Mouse (Mus musculus): ENCODE measurements around the gene Col17a1.

Col17a1 gene

GRCm38 (mm10) chr19:47667601-47668000 is 24.3 kb downstream of the Col17a1 start:
- DNase-seq (ENCODE audit: low read depth, low spot score): no peak

GRCm38 (mm10) chr19:47659765-47660408 is 32.0 kb downstream of the Col17a1 start:
- peak; percentile 59 for DNase-seq (ENCODE audit: low read depth, low spot score)

- DNase-seq (ENCODE audit: low read depth, low spot score): peak; percentile 94
Measured at GRCm38 (mm10) chr19:47658914-47659535, 32.9 kb downstream of the Col17a1 start.

- DNase-seq (ENCODE audit: low read depth, low spot score): no peak
Measured at GRCm38 (mm10) chr19:47654896-47655295, 37.0 kb downstream of the Col17a1 start.

GRCm38 (mm10) chr19:47653173-47653572 is 38.7 kb downstream of the Col17a1 start:
- DNase-seq (ENCODE audit: low read depth, low spot score): no peak

GRCm38 (mm10) chr19:47652255-47652654 is 39.6 kb downstream of the Col17a1 start:
- DNase-seq (ENCODE audit: low read depth, low spot score): no peak

GRCm38 (mm10) chr19:47651160-47651480 is 40.8 kb downstream of the Col17a1 start:
- DNase-seq (ENCODE audit: low read depth, low spot score): no peak

- no peak for DNase-seq (ENCODE audit: low read depth, low spot score)
Measured at GRCm38 (mm10) chr19:47650366-47651159, 41.3 kb downstream of the Col17a1 start.

- no peak for DNase-seq (ENCODE audit: low read depth, low spot score)
Measured at GRCm38 (mm10) chr19:47649071-47649470, 42.8 kb downstream of the Col17a1 start.

- DNase-seq (ENCODE audit: low read depth, low spot score): no peak
Measured at GRCm38 (mm10) chr19:47646508-47647120, 45.3 kb downstream of the Col17a1 start.

GRCm38 (mm10) chr19:47645583-47645982 is 46.3 kb downstream of the Col17a1 start:
- DNase-seq (ENCODE audit: low read depth, low spot score): no peak

- no peak for DNase-seq (ENCODE audit: low read depth, low spot score)
Measured at GRCm38 (mm10) chr19:47643910-47644309, 48.0 kb downstream of the Col17a1 start.

- DNase-seq (ENCODE audit: low read depth, low spot score): no peak
Measured at GRCm38 (mm10) chr19:47635380-47635779, 56.5 kb downstream of the Col17a1 start.

- no peak for DNase-seq (ENCODE audit: low read depth, low spot score)
Measured at GRCm38 (mm10) chr19:47631799-47632198, 60.1 kb downstream of the Col17a1 start.

GRCm38 (mm10) chr19:47630381-47630780 is 61.5 kb downstream of the Col17a1 start:
- DNase-seq (ENCODE audit: low read depth, low spot score): no peak

GRCm38 (mm10) chr19:47629068-47629467 is 62.8 kb downstream of the Col17a1 start:
- DNase-seq (ENCODE audit: low read depth, low spot score): no peak

GRCm38 (mm10) chr19:47627450-47627849 is 64.4 kb downstream of the Col17a1 start:
- no peak for DNase-seq (ENCODE audit: low read depth, low spot score)

- no peak for DNase-seq (ENCODE audit: low read depth, low spot score)
Measured at GRCm38 (mm10) chr19:47624940-47625711, 66.8 kb downstream of the Col17a1 start.

- no peak for DNase-seq (ENCODE audit: low read depth, low spot score)
Measured at GRCm38 (mm10) chr19:47621478-47621877, 70.4 kb downstream of the Col17a1 start.

GRCm38 (mm10) chr19:47613442-47613841 is 78.5 kb downstream of the Col17a1 start:
- peak; percentile 17 for DNase-seq (ENCODE audit: low read depth, low spot score)

- DNase-seq (ENCODE audit: low read depth, low spot score): no peak
Measured at GRCm38 (mm10) chr19:47608513-47608912, 83.4 kb downstream of the Col17a1 start.

Data from 3T3-L1 (cell line).